Mouse (Mus musculus): ENCODE measurements around the gene Wdr46. TPM values are rescaled to one million over a fixed set of nuclear protein-coding genes. Genes with fewer than 3 reads are reported as not detected.
"Not testable (repeated sequence)": the region's sequence is repeated elsewhere in the genome, so short reads cannot be mapped to it uniquely, and the experiment has no call there.

Gene Wdr46
- polyA plus RNA-seq, 1 experiment, result 10.2 TPM

GRCm38 (mm10) chr17:33901653-33902052, 38.8 kb upstream of the Wdr46 start:
- Histone ChIP-seq H3K4me3 (ENCODE audit: insufficient read depth, low read length) (no peak overlapping the region), H3K4me1 (ENCODE audit: control insufficient read depth, insufficient read depth, low read length) (peaks cover 20% of the 10 kb centered on the region), H3K27ac (ENCODE audit: insufficient read depth, low read depth, low read length) (no peak overlapping the region)
- no peak for TF ChIP-seq POLR2A (IDR thresholded peaks at IDR 0.05; ENCODE audit: borderline replicate concordance, low read depth, low read length)

GRCm38 (mm10) chr17:33902079-33902478, 38.4 kb upstream of the Wdr46 start:
- peak overlapping the region; percentile 36; the same call in 1 of the 2 replicates for H3K27ac ChIP-seq (ENCODE audit: insufficient read depth, low read depth, low read length)
- H3K4me3 ChIP-seq (ENCODE audit: insufficient read depth, low read length), result no peak overlapping the region
- H3K4me1 ChIP-seq (ENCODE audit: control insufficient read depth, insufficient read depth, low read length), result peaks cover 20% of the 10 kb centered on the region
- TF ChIP-seq POLR2A (IDR thresholded peaks at IDR 0.05; ENCODE audit: borderline replicate concordance, low read depth, low read length), result no peak
- TF ChIP-seq CTCF (IDR thresholded peaks at IDR 0.05; ENCODE audit: low read depth, low read length), result no peak

- H3K27ac ChIP-seq (ENCODE audit: insufficient read depth, low read depth, low read length), result peak overlapping the region; percentile 36
- H3K4me1 ChIP-seq (ENCODE audit: control insufficient read depth, insufficient read depth, low read length), result peaks cover 20% of the 10 kb centered on the region
- TF ChIP-seq POLR2A (IDR thresholded peaks at IDR 0.05; ENCODE audit: borderline replicate concordance, low read depth, low read length), result no peak
- no peak overlapping the region for H3K4me3 ChIP-seq (ENCODE audit: insufficient read depth, low read length)
Measured at GRCm38 (mm10) chr17:33902491-33902890, 38.0 kb upstream of the Wdr46 start.

GRCm38 (mm10) chr17:33903911-33904651, 36.4 kb upstream of the Wdr46 start:
- H3K4me1 ChIP-seq (ENCODE audit: control insufficient read depth, insufficient read depth, low read length), result peaks cover 22% of the 10 kb centered on the region
- not testable (repeated sequence) for H3K4me3 ChIP-seq (ENCODE audit: insufficient read depth, low read length); H3K27ac ChIP-seq (ENCODE audit: insufficient read depth, low read depth, low read length)

GRCm38 (mm10) chr17:33904835-33905234, 35.6 kb upstream of the Wdr46 start, which contains the start of gene Platr17:
TSS of gene Platr17 (plus strand) at chr17:33905135.
- H3K4me3 ChIP-seq (ENCODE audit: insufficient read depth, low read length); H3K27ac ChIP-seq (ENCODE audit: insufficient read depth, low read depth, low read length): not testable (repeated sequence)
- H3K4me1 ChIP-seq (ENCODE audit: control insufficient read depth, insufficient read depth, low read length), result peaks cover 22% of the 10 kb centered on the region

- TF ChIP-seq CTCF (IDR thresholded peaks at IDR 0.05; ENCODE audit: low read depth, low read length), result no peak
- Histone ChIP-seq H3K27ac (ENCODE audit: insufficient read depth, low read depth, low read length) (peak overlapping the region; percentile 40), H3K4me1 (ENCODE audit: control insufficient read depth, insufficient read depth, low read length) (peaks cover 12% of the 10 kb centered on the region), H3K4me3 (ENCODE audit: insufficient read depth, low read length) (peak overlapping the region; percentile 74)
Measured at GRCm38 (mm10) chr17:33908331-33909076, 32.0 kb upstream of the Wdr46 start.

- peaks cover 6% of the 10 kb centered on the region for H3K4me1 ChIP-seq (ENCODE audit: control insufficient read depth, insufficient read depth, low read length)
- H3K27ac ChIP-seq (ENCODE audit: insufficient read depth, low read depth, low read length), result peak within 1 kb of the TSS; percentile 82
- TF ChIP-seq POLR2A (IDR thresholded peaks at IDR 0.05; ENCODE audit: borderline replicate concordance, low read depth, low read length) (no peak), CTCF (IDR thresholded peaks at IDR 0.05; ENCODE audit: low read depth, low read length) (no peak)
- H3K4me3 ChIP-seq (ENCODE audit: insufficient read depth, low read length), result peak within 1 kb of the TSS; percentile 96
Measured at GRCm38 (mm10) chr17:33909077-33909868, 31.2 kb upstream of the Wdr46 start, which contains the start of gene Daxx. TSS of gene Daxx (plus strand) at chr17:33909414.

- peaks cover 6% of the 10 kb centered on the region for H3K4me1 ChIP-seq (ENCODE audit: control insufficient read depth, insufficient read depth, low read length)
- TF ChIP-seq POLR2A (IDR thresholded peaks at IDR 0.05; ENCODE audit: borderline replicate concordance, low read depth, low read length), result no peak
Measured at GRCm38 (mm10) chr17:33909869-33910250, 30.6 kb upstream of the Wdr46 start.

GRCm38 (mm10) chr17:33910346-33911051, 30.0 kb upstream of the Wdr46 start:
- Histone ChIP-seq H3K4me1 (ENCODE audit: control insufficient read depth, insufficient read depth, low read length) (peaks cover 8% of the 10 kb centered on the region), H3K27ac (ENCODE audit: insufficient read depth, low read depth, low read length) (peak overlapping the region; percentile 82; the same call in 1 of the 2 replicates), H3K4me3 (ENCODE audit: insufficient read depth, low read length) (peak overlapping the region; percentile 96)
- no peak for TF ChIP-seq POLR2A (IDR thresholded peaks at IDR 0.05; ENCODE audit: borderline replicate concordance, low read depth, low read length)
- TF ChIP-seq CTCF (IDR thresholded peaks at IDR 0.05; ENCODE audit: low read depth, low read length), result no peak

More at GRCm38 (mm10) chr17:33909869-33910250, 30.6 kb upstream of the Wdr46 start:
- peak overlapping the region; percentile 82 for H3K27ac ChIP-seq (ENCODE audit: insufficient read depth, low read depth, low read length)
- H3K4me3 ChIP-seq (ENCODE audit: insufficient read depth, low read length), result peak overlapping the region; percentile 96
